Mouse (Mus musculus) lung, embryonic 14.5 days (tissue): ENCODE measurements around the gene S100pbp. TPM values are rescaled to one million over a fixed set of nuclear protein-coding genes. Genes with fewer than 3 reads are reported as not detected.

ENCODE experiments used
- ATAC-seq: fragments of 200-750 bp; cut with Nextera tagmentation; 2 replicates; pipeline ENCODE4 v1.8.0; 2017; ENCODE audit warnings: mild to moderate bottlenecking, moderate TSS enrichment, moderate library complexity; ENCODE audit not compliant: insufficient read depth
- DNase-seq: peaks from one replicate; pipeline ENCODE4 v3.0.0-alpha.2; 2015
- H3K27ac ChIP-seq: fragments of 300-500 bp; sonication (generic); 2 replicates; pipeline ENCODE4 v1.5.1; 2014; ENCODE audit warnings: low read depth, mild to moderate bottlenecking, moderate library complexity
- H3K27me3 ChIP-seq: fragments of 300-500 bp; sonication (generic); 2 replicates; pipeline ENCODE4 v1.6.1; 2014; ENCODE audit warnings: low read length, control low read depth; ENCODE audit not compliant: insufficient read depth
- H3K36me3 ChIP-seq: fragments of 300-500 bp; sonication (generic); 2 replicates; pipeline ENCODE4 v1.6.1; 2014; ENCODE audit warnings: control low read depth; ENCODE audit not compliant: insufficient read depth
- H3K4me1 ChIP-seq: fragments of 300-500 bp; sonication (generic); 2 replicates; pipeline ENCODE4 v1.6.1; 2014; ENCODE audit warnings: antibody characterized with exemption, control low read depth; ENCODE audit not compliant: insufficient read depth
- H3K4me2 ChIP-seq: fragments of 300-500 bp; sonication (generic); 2 replicates; pipeline ENCODE4 v1.6.1; 2014; ENCODE audit warnings: mild to moderate bottlenecking
- H3K4me3 ChIP-seq: fragments of 300-500 bp; sonication (generic); 2 replicates; pipeline ENCODE4 v1.5.1; 2014; ENCODE audit warnings: low read depth, low read length
- H3K9ac ChIP-seq: fragments of 300-500 bp; sonication (generic); 2 replicates; pipeline ENCODE4 v1.6.1; 2014
- H3K9me3 ChIP-seq: fragments of 300-500 bp; sonication (generic); 2 replicates; pipeline ENCODE4 v1.6.1; 2016; ENCODE audit warnings: low read depth, low read length, control low read depth
- CTCF ChIP-seq: IDR thresholded peaks from 2 replicates; pipeline ENCODE4 v1.5.1; 2016; ENCODE audit warnings: antibody characterized with exemption, low read depth
- WGBS: fragments of 180-500 bp; shearing (Covaris S2); extraction: QIAGEN DNeasy Blood & Tissue Kit; methylation state at CpG from one replicate; pipeline ENCODE4 v1.1.7; 2014; 5-methylcytosine and 5-hydroxymethylcytosine counted together
- polyA plus RNA-seq: library from polyadenylated mRNA; unstranded; fragments of >200 nt; fragmentation: Nextera tagmentation; extraction: Ambion mirVana; gene quantifications from 2 replicates; pipeline ENCODE4 v1.2.1, GENCODE M21; 2014

S100pbp gene
- polyA plus RNA-seq, 1 experiment from 2014 or later = 17.3 TPM

- Histone ChIP-seq H3K9me3 (no peaks in the 10 kb centered on the region), H3K4me2 (no peak overlapping the region), H3K27ac (no peak overlapping the region), H3K27me3 (no peaks in the 10 kb centered on the region), H3K4me1 (no peaks in the 10 kb centered on the region), H3K36me3 (peaks cover 68% of the 10 kb centered on the region), H3K9ac (no peak overlapping the region), H3K4me3 (no peak overlapping the region)
- DNase-seq = no peak
- TF ChIP-seq CTCF = peak; percentile 20; the same call in 1 of the 2 replicates
- WGBS = 75% methylated on average over 1 of the region's 1 CpGs
- ATAC-seq = no peak
Measured at GRCm38 (mm10) chr4:129172529-129172928, 17.0 kb downstream of the S100pbp start.

- WGBS = 89% methylated on average over 4 of the region's 4 CpGs
- Histone ChIP-seq H3K9me3 (no peaks in the 10 kb centered on the region), H3K4me1 (no peaks in the 10 kb centered on the region), H3K27ac (no peak overlapping the region), H3K4me3 (no peak overlapping the region), H3K27me3 (no peaks in the 10 kb centered on the region), H3K4me2 (no peak overlapping the region), H3K36me3 (peaks cover 40% of the 10 kb centered on the region), H3K9ac (no peak overlapping the region)
- no peak for ATAC-seq
- no peak for DNase-seq
- TF ChIP-seq CTCF = no peak
Measured at GRCm38 (mm10) chr4:129161581-129162255, 27.8 kb downstream of the S100pbp start.

GRCm38 (mm10) chr4:129161076-129161475 lies 28.5 kb downstream of the S100pbp start:
- 97% methylated on average over 1 of the region's 1 CpGs for WGBS

DNA sequence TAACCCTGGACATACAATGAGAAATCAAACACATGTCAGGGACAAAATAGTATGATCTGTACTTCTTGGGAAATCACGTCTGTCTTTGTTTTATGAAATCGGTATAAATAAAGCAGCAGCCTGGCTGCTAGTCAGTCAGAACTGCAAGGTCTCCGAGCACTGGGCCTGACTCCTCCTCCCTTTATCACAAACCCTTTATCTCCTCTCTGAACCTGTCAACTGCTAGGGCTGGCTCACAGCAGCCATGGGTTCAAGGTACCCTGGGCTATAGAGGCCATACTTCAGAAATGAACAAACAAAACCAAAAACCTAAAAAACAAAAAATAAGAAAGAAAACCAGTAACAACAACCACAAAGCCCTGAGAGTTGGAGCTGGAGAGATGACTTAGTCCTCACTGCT lies 31.0 kb downstream of the S100pbp start:
- no peak overlapping the region for H3K27ac ChIP-seq
- peaks cover 52% of the 10 kb centered on the region for H3K36me3 ChIP-seq
- H3K4me3 ChIP-seq = no peak overlapping the region
- no peaks in the 10 kb centered on the region for H3K9me3 ChIP-seq
- 53% methylated on average over 3 of the region's 3 CpGs for WGBS
- no peak overlapping the region for H3K4me2 ChIP-seq
- ATAC-seq = no peak
- H3K27me3 ChIP-seq = no peaks in the 10 kb centered on the region
- TF ChIP-seq CTCF = no peak
- H3K4me1 ChIP-seq = no peaks in the 10 kb centered on the region
- no peak overlapping the region for H3K9ac ChIP-seq
- no peak for DNase-seq

More at GRCm38 (mm10) chr4:129161076-129161475, 28.5 kb downstream of the S100pbp start:
- Histone ChIP-seq H3K4me1 (no peaks in the 10 kb centered on the region), H3K36me3 (peaks cover 42% of the 10 kb centered on the region), H3K4me2 (no peak overlapping the region), H3K9ac (no peak overlapping the region), H3K4me3 (no peak overlapping the region), H3K9me3 (no peaks in the 10 kb centered on the region), H3K27ac (no peak overlapping the region), H3K27me3 (no peaks in the 10 kb centered on the region)
- DNase-seq = no peak
- no peak for ATAC-seq
- TF ChIP-seq CTCF = no peak

DNA sequence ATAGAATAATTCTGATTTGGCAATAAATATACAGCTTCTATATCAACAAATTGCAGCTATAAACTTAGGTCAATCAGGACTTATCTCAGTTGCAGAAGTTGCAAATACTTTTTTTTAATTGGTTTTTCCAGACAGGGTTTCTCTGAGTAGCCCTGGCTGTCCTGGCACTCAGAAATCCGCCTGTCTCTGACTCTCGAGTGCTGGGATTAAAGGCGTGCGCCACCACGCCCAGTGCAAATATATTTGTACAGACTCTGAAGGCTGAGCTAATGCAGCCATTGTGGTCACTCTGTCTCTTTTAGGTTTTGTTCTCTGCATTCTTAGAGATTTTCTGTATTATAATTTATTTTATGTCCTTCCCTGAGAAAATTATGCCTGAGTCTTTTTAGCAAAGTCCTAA lies 32.0 kb downstream of the S100pbp start:
- 73% methylated on average over 5 of the region's 5 CpGs for WGBS
- Histone ChIP-seq H3K9me3 (no peaks in the 10 kb centered on the region), H3K27ac (no peak overlapping the region), H3K4me2 (no peak overlapping the region), H3K4me1 (no peaks in the 10 kb centered on the region), H3K36me3 (peaks cover 57% of the 10 kb centered on the region), H3K27me3 (no peaks in the 10 kb centered on the region), H3K4me3 (no peak overlapping the region), H3K9ac (no peak overlapping the region)
- TF ChIP-seq CTCF = no peak
- no peak for DNase-seq
- no peak for ATAC-seq

DNA sequence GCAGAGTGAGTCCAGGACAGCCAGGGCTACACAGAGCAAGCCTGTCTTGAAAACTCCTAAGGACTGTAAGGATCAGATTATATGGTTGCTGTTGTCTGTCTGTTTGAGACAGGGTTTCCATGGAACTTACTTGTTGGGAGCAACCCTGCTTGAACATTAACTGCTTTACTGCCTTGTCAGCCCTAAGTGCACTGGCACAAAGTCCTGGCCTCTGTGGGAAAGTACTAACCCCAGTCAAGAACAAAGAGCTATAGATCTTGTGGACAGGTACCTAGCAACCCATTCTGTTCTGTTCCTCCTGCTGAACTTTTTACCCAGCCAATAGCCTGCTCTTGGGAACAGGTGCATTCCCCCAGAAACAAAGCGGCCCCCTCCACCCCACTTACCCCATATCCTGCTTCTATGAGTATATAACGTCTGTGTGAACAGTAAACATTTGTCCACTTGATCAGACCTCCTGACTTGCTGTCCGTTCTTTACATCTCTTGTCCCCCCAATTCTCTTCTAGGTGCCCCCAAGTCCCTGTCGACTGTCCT lies 38.2 kb downstream of the S100pbp start:
- Histone ChIP-seq H3K4me2 (no peak overlapping the region), H3K36me3 (peaks cover 73% of the 10 kb centered on the region), H3K27ac (no peak overlapping the region), H3K4me3 (no peak overlapping the region), H3K27me3 (no peaks in the 10 kb centered on the region), H3K4me1 (no peaks in the 10 kb centered on the region), H3K9ac (no peak overlapping the region), H3K9me3 (no peaks in the 10 kb centered on the region)
- DNase-seq (no peak), ATAC-seq (no peak)
- TF ChIP-seq CTCF = no peak
- 72% methylated on average over 4 of the region's 4 CpGs for WGBS

DNA sequence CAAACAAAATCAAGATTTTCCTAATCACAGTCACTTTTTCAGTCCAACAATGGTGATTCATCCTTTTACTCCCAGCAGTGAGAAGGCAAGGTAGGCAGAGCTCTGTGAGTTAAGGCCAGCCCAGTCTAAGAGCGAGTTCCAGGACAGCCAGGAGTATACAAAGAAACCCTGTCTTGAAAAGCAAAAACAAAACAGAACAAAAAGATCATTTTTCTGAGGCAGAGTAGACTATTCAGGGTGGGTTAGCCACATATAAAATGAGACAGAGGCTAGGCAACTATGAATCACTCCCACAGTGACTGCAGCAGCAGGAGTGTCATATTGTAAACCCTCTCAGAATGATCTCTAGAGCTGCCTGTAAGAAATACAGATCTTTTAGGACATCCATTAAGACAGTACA lies 40.2 kb downstream of the S100pbp start:
- DNase-seq (no peak), ATAC-seq (no peak)
- no peak for TF ChIP-seq CTCF
- Histone ChIP-seq H3K4me2 (no peak overlapping the region), H3K27ac (no peak overlapping the region), H3K9ac (no peak overlapping the region), H3K27me3 (no peaks in the 10 kb centered on the region), H3K9me3 (no peaks in the 10 kb centered on the region), H3K4me3 (no peak overlapping the region), H3K36me3 (peaks cover 58% of the 10 kb centered on the region), H3K4me1 (no peaks in the 10 kb centered on the region)
- WGBS = 83% methylated on average over 1 of the region's 1 CpGs
